Mouse (Mus musculus): ENCODE measurements around the gene Espl1.

Espl1 gene

DNA sequence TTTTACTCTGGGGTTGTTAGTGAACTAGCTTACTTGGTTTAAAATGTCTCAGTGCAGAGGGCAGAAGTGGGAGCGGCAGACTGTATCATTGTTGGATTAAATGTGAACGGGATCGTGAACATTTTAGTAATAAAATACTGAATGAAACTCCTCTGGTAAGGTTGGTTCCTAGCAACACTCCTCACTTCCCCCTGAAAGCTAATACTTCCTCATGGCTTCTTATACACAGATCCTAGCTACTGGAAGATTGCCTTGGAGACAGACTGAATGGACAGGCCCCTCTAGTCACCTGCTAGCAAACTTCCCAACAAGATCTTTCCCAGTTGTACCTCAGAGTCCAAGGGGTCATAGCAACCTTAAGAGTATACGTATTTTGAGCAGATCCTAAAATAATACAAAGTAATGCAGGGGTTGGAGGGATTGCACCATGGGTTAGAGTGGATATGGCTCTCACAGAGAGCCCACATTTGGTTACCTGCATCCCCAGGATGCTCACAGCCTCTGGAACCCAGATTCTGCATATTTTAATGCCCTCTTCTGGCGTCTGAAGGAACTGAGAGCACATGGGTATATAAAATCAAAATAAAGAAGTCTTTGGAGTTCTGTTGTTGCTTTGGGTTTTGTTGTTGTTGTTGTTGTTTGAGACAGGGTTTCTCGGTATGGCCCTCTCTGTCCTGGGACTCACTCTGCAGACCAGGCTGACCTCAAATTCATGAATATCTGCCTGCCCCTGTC is 21.9 kb upstream of the Espl1 start:
- DNase-seq (ENCODE audit: low read depth, low spot score) = no peak

DNA sequence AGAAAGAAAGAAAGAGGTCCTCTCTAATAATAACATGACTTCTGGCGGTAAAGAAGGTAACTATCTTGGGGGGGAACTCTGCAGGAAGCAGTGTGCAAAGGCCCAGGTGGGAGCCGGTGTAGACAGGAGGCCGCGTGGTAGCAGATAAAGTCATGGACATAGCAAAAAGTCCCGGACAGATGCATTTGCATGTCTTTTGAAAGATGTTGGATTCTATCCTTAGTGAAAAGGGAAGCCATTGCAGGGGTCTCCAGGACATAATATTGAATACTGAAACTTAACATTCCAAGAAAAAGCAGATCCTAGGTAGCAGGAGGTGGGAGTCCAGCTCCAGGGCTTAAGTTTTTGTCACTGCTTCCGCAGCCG is 17.4 kb upstream of the Espl1 start:
- DNase-seq (ENCODE audit: low read depth, low spot score) = no peak

DNA sequence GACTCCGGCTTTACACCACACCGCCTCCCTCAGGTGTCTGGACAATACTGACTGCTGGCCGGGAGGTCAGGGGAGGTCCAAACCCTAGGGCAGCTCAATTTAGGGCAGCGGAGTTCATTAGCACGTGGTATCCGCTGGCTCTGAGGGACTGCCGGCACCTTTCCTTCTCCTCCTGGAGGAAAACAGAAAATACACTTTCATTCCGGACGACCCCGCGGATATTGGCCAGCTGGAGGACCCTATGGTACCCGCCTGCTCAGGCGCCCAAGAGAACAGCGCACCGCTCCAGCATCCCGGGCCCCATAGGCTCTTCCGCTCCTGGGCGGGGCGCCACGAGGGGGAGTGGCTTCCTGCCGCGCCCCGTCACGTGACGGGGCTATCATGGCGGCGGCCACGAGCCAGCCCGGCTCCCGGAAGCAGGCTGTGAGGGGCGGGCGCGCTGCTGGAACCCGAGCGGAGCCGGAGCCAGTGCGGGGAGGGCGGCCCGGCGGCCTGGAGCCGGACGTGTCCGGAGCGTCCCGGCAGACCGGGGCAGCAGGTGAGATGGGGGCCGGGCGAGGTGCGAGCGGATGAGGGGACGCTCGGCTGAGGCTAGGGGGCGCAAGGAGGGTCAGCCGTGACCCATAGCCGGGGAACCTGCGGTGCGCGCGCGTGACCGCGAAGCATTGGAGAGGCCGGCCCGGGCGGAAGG is 16.8 kb upstream of the Espl1 start, which contains the start of gene Mfsd5:
Gene Mfsd5 (plus strand): TSS at position 363 of the 691 bp plus-strand sequence.
- DNase-seq (ENCODE audit: low read depth, low spot score) = peak; percentile 84

GRCm38 (mm10) chr15:102279783-102280520 is 16.1 kb upstream of the Espl1 start:
- DNase-seq (ENCODE audit: low read depth, low spot score) = no peak

DNA sequence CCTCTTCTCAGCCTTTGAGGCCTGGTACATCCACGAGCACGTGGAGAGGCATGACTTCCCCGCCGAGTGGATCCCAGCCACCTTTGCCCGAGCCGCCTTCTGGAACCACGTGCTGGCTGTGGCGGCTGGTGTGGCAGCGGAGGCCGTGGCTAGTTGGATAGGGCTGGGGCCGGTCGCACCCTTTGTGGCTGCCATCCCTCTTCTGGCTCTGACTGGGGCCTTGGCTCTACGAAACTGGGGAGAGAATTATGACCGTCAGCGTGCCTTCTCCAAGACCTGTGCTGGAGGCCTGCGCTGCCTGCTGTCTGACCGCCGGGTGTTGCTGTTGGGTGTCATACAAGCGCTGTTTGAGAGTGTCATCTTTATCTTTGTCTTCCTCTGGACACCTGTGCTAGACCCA is 15.4 kb upstream of the Espl1 start:
- no peak for DNase-seq (ENCODE audit: low read depth, low spot score)

GRCm38 (mm10) chr15:102282463-102283292 is 13.4 kb upstream of the Espl1 start:
- no peak for DNase-seq (ENCODE audit: low read depth, low spot score)

DNA sequence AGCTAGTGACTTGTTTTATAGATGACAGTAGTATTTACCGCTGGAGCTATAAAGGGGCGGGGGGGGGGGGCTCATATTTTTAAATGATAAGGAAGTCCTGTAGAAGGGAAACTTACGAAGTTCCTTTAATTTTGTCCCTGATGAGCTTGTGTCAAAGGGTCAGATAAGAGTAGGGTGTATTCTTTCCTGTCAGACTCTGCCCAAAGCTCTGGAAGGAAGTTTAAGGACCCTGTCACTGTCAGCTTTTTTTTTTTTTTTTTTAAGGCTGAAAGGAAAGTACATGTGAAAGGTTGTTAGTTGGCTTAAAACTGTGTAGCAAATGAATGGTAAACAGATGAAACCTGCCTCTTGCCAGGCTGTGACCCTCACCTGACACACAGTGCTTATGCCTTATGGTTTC is 12.4 kb upstream of the Espl1 start:
- DNase-seq (ENCODE audit: low read depth, low spot score) = no peak

DNA sequence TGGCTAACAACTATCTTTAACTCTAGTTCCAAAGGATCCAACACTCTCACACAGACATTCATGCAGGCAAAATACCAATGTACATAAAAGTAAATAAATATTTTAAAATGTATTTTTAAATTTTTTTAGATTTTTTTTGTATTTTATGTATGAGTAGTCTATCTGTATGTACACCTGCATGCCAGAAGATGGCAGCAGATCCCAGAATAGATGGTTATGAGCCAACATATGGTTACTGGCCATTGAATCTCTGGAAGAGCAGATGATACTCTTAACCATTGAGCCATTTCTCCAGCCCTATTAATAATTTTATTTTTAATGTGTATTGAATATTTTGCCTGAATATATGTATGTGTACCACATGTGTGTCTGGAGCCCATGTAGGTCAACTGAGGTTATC is 8.7 kb upstream of the Espl1 start:
- no peak for DNase-seq (ENCODE audit: low read depth, low spot score)

GRCm38 (mm10) chr15:102296368-102297006 is 421 bp downstream of the Espl1 start:
- DNase-seq (ENCODE audit: low read depth, low spot score) = no peak

DNA sequence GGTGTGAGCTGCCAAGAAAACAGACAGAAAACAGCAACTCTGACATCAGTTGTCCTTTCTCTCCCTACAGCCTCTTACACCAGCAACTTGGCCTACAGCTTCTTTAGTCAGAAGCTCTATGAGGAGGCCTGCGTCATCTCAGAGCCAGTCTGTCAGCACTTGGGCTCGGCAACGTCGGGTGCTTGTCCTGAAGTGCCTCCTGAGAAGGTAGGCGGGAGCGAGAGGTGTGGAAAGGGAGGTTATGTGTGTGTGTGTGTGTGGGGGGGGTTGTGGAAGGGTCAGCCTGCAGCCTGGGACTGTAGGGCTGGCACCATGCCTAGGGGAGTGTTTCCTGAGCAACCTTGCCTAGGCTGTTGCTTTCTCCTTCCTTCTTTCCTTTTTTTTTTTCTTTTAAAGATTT is 6.5 kb downstream of the Espl1 start:
- no peak for DNase-seq (ENCODE audit: low read depth, low spot score)

DNA sequence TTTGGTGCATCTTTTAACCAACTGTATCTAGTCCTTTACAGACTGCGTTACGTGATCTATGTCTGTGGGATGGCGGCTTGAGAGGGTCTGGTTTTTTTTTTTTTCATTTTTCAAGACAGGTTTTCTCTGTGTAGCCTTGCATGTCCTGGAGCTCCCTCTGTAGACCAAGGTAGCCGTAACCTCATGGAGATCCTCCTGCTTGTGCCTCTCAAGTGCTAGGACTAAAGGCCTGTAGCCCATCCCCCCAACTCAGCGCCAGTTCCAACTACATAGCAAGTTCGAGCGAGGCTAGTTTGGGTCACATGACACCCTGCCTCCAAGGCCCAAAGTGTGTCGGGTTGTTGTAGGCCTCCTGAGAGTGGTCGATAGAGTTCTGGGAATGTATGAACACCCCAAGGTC is 12.7 kb downstream of the Espl1 start:
- DNase-seq (ENCODE audit: low read depth, low spot score) = no peak

- DNase-seq (ENCODE audit: low read depth, low spot score) = no peak
Measured at GRCm38 (mm10) chr15:102310074-102310845, 14.2 kb downstream of the Espl1 start.

GRCm38 (mm10) chr15:102311489-102311888 is 15.4 kb downstream of the Espl1 start:
- DNase-seq (ENCODE audit: low read depth, low spot score) = no peak

- DNase-seq (ENCODE audit: low read depth, low spot score) = no peak
Measured at GRCm38 (mm10) chr15:102315292-102315691, 19.2 kb downstream of the Espl1 start.

GRCm38 (mm10) chr15:102316263-102316662 is 20.2 kb downstream of the Espl1 start:
- DNase-seq (ENCODE audit: low read depth, low spot score) = peak; percentile 46

GRCm38 (mm10) chr15:102324654-102325473 is 28.8 kb downstream of the Espl1 start:
- no peak for DNase-seq (ENCODE audit: low read depth, low spot score)

GRCm38 (mm10) chr15:102326022-102326576 is 30.0 kb downstream of the Espl1 start, which contains the start of gene Pfdn5:
Pfdn5 (plus strand) TSS chr15:102326116.
- peak; percentile 68 for DNase-seq (ENCODE audit: low read depth, low spot score)

- no peak for DNase-seq (ENCODE audit: low read depth, low spot score)
Measured at GRCm38 (mm10) chr15:102326892-102327291, 30.8 kb downstream of the Espl1 start.

DNA sequence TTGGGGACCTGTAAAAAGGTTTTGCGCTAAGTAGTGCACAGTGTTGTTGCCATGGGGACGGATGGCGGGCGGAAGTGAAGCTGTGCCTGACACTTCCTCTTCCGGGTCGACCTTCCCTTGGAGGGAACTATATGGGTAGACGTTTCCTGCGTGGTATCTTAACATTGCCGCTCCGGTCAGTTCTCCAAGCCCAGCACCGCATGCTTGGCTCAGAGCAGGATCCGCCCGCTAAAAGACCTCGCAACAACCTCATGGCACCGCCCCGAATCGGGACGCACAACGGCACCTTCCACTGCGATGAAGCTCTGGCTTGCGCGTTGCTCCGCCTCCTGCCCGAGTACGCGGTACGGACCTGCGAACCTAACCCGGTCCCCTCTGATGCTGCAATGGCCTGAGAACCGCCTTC is 35.5 kb downstream of the Espl1 start, which contains the start of gene Myg1:
Gene Myg1 (plus strand): TSS at position 100 of the 406 bp plus-strand sequence.
- peak; percentile 79 for DNase-seq (ENCODE audit: low read depth, low spot score)

Measured in retina, postnatal 7 days (tissue).